Mouse (Mus musculus) CH12.LX (cell line): ENCODE data around the gene Malrd1. TPM values are rescaled to one million over a fixed set of nuclear protein-coding genes. Genes with fewer than 3 reads are reported as not detected.

ENCODE experiments used
- DNase-seq: peaks from one replicate; pipeline ENCODE4 v3.0.0-alpha.2; 2013; ENCODE audit errors: extremely low read depth
- H3K27ac ChIP-seq: 2 replicates; pipeline ENCODE4 v1.5.1; 2012; ENCODE audit warnings: low read depth, mild to moderate bottlenecking, control low read depth, moderate library complexity; ENCODE audit not compliant: insufficient read depth
- H3K27me3 ChIP-seq: replicated peaks from 2 replicates; pipeline ENCODE3; 2012; ENCODE audit warnings: inconsistent platforms
- H3K36me3 ChIP-seq, 2 experiments: replicated peaks in 1 of 2; 2 replicates each; pipeline versions ENCODE3 to v1.6.1; 2012; ENCODE audit warnings: inconsistent platforms in 1 of 2, low read length in 1 of 2, mild to moderate bottlenecking in 1 of 2, mixed read lengths in 1 of 2, moderate library complexity in 1 of 2; ENCODE audit not compliant: control insufficient read depth in 1 of 2, insufficient read depth in 1 of 2
- H3K4me1 ChIP-seq, 2 experiments: 2 replicates each; pipeline ENCODE4 v1.6.1; 2012; ENCODE audit warnings: inconsistent platforms in 1 of 2, moderate library complexity in 1 of 2; ENCODE audit not compliant: insufficient read depth in 2 of 2, control insufficient read depth in 1 of 2
- H3K4me2 ChIP-seq: 2 replicates; pipeline ENCODE4 v1.6.1; 2012; ENCODE audit warnings: low read depth, mild to moderate bottlenecking, control low read depth; ENCODE audit not compliant: poor library complexity, insufficient read depth, severe bottlenecking
- H3K4me3 ChIP-seq, 3 experiments: fragments of 150-350 bp in 1 of 3; sonication (generic) in 1 of 3; replicated peaks in 1 of 3; 2 replicates each; pipeline versions ENCODE3 to v1.5.1; 2011 to 2012; ENCODE audit warnings: low read depth in 2 of 3, low read length in 2 of 3, mild to moderate bottlenecking in 2 of 3, moderate library complexity in 2 of 3, control low read depth in 1 of 3, improper control_type of control experiment in 1 of 3, inconsistent platforms in 1 of 3, mixed read lengths in 1 of 3; ENCODE audit not compliant: poor library complexity in 1 of 3
- H3K79me2 ChIP-seq: replicated peaks from 2 replicates; pipeline ENCODE4 v1.6.1; 2012; ENCODE audit warnings: mild to moderate bottlenecking, moderate library complexity; ENCODE audit not compliant: control insufficient read depth, poor library complexity, insufficient read depth, severe bottlenecking; ENCODE audit errors: extremely low read depth
- H3K9ac ChIP-seq: 2 replicates; pipeline ENCODE4 v1.6.1; 2012; ENCODE audit warnings: low read depth, mild to moderate bottlenecking, control low read depth, moderate library complexity; ENCODE audit not compliant: insufficient read depth
- H3K9me3 ChIP-seq: replicated peaks from 2 replicates; pipeline ENCODE3; 2012; ENCODE audit warnings: low read length, inconsistent platforms, mixed read lengths
- CHD2 ChIP-seq: IDR thresholded peaks from 2 replicates; pipeline ENCODE4 v1.6.1; 2011; ENCODE audit warnings: low read length, improper control_type of control experiment
- CTCF ChIP-seq, 2 experiments: IDR thresholded peaks in 1 of 2; conservative IDR thresholded peaks in 1 of 2; 2 replicates each; pipeline ENCODE4 v1.5.1; 2011 to 2012; ENCODE audit warnings: low read depth in 2 of 2, low read length in 2 of 2, improper control_type of control experiment in 1 of 2, inconsistent platforms in 1 of 2, mild to moderate bottlenecking in 1 of 2, moderate library complexity in 1 of 2
- ELF1 ChIP-seq: IDR thresholded peaks from 2 replicates; pipeline ENCODE4 v1.6.1; 2014; ENCODE audit warnings: low read depth, mild to moderate bottlenecking, inconsistent platforms, low read length, improper control_type of control experiment
- EP300 ChIP-seq: IDR thresholded peaks from 2 replicates; pipeline ENCODE4 v1.6.1; 2011; ENCODE audit warnings: low read length, improper control_type of control experiment
- GABPA ChIP-seq: IDR thresholded peaks from 2 replicates; pipeline ENCODE4 v1.6.1; 2012; ENCODE audit warnings: low read depth, low read length, improper control_type of control experiment, inconsistent platforms; ENCODE audit not compliant: insufficient replicate concordance
- HCFC1 ChIP-seq: IDR thresholded peaks from 2 replicates; pipeline ENCODE4 v1.6.1; 2012; ENCODE audit warnings: low read depth, mild to moderate bottlenecking, inconsistent platforms, low read length, improper control_type of control experiment
- IRF4 ChIP-seq: IDR thresholded peaks from 2 replicates; pipeline ENCODE4 v1.6.1; 2014; ENCODE audit warnings: low read depth, mild to moderate bottlenecking, inconsistent platforms, low read length, improper control_type of control experiment
- JUN ChIP-seq: IDR thresholded peaks from 2 replicates; pipeline ENCODE4 v1.6.1; 2011; ENCODE audit warnings: low read depth, mild to moderate bottlenecking, low read length, improper control_type of control experiment, moderate library complexity; ENCODE audit not compliant: insufficient read depth
- JUND ChIP-seq: conservative IDR thresholded peaks from 2 replicates; pipeline ENCODE4 v1.6.1; 2011; ENCODE audit warnings: low read depth, low read length, improper control_type of control experiment
- KAT2A ChIP-seq: IDR thresholded peaks from 2 replicates; pipeline ENCODE4 v1.6.1; 2012; ENCODE audit warnings: low read length, improper control_type of control experiment, inconsistent platforms; ENCODE audit not compliant: insufficient replicate concordance
- MYC ChIP-seq: IDR thresholded peaks from 2 replicates; pipeline ENCODE4 v1.6.1; 2011; ENCODE audit warnings: low read depth, mild to moderate bottlenecking, improper control_type of control experiment, low read length
- NELFE ChIP-seq: IDR thresholded peaks from 2 replicates; pipeline ENCODE4 v1.6.1; 2011; ENCODE audit warnings: low read depth, low read length, improper control_type of control experiment
- NRF1 ChIP-seq: IDR thresholded peaks from 2 replicates; pipeline ENCODE4 v1.6.1; 2014; ENCODE audit warnings: low read depth, mild to moderate bottlenecking, inconsistent platforms, low read length, improper control_type of control experiment, moderate library complexity
- PAX5 ChIP-seq: IDR thresholded peaks from 2 replicates; pipeline ENCODE4 v1.6.1; 2012; ENCODE audit warnings: low read length, inconsistent platforms, mixed read lengths
- POLR2A ChIP-seq: IDR thresholded peaks from 2 replicates; pipeline ENCODE4 v1.6.1; 2011; ENCODE audit warnings: low read depth, mild to moderate bottlenecking, improper control_type of control experiment, low read length
- SIN3A ChIP-seq: IDR thresholded peaks from 2 replicates; pipeline ENCODE4 v1.6.1; 2012; ENCODE audit warnings: low read length, improper control_type of control experiment, inconsistent platforms
- TBP ChIP-seq: conservative IDR thresholded peaks from 2 replicates; pipeline ENCODE4 v1.6.1; 2011; ENCODE audit warnings: low read depth, low read length, improper control_type of control experiment
- UBTF ChIP-seq: IDR thresholded peaks from 2 replicates; pipeline ENCODE4 v1.6.1; 2012; ENCODE audit warnings: low read depth, mild to moderate bottlenecking, inconsistent platforms, low read length, improper control_type of control experiment, moderate library complexity
- USF1 ChIP-seq: IDR thresholded peaks from 2 replicates; pipeline ENCODE4 v1.6.1; 2014; ENCODE audit warnings: low read depth, mild to moderate bottlenecking, inconsistent platforms, low read length, improper control_type of control experiment
- USF2 ChIP-seq: conservative IDR thresholded peaks from 2 replicates; pipeline ENCODE4 v1.6.1; 2011; ENCODE audit warnings: low read depth, low read length, improper control_type of control experiment
- ZC3H11A ChIP-seq: IDR thresholded peaks from 2 replicates; pipeline ENCODE4 v1.6.1; 2012; ENCODE audit warnings: low read depth, mild to moderate bottlenecking, inconsistent platforms, low read length, improper control_type of control experiment
- ZKSCAN1 ChIP-seq: IDR thresholded peaks from 2 replicates; pipeline ENCODE4 v1.6.1; 2012; ENCODE audit warnings: low read depth, inconsistent platforms, low read length, improper control_type of control experiment, borderline replicate concordance
- ZNF384 ChIP-seq: IDR thresholded peaks from 2 replicates; pipeline ENCODE4 v1.6.1; 2012; ENCODE audit warnings: low read depth, low read length, improper control_type of control experiment, inconsistent platforms
- dilution Hi-C: fragments of 300-500 bp; cut with MboI; formaldehyde crosslinking; loops from 2 replicates; pipeline ENCODE4 v1.14.3; 2020; ENCODE audit warnings: low sequenced_read_pairs; ENCODE audit not compliant: extremely low pct_unique_long_range_greater_than_20kb, extremely low pct_ligation_motif_present
- in situ Hi-C: fragments of 300-500 bp; cut with MboI; formaldehyde crosslinking; loops from 3 replicates; pipeline ENCODE4 v1.14.3; 2019; ENCODE audit warnings: low sequenced_read_pairs, low pct_ligation_motif_present, low pct_unique_long_range_greater_than_20kb, mixed read lengths
- polyA plus RNA-seq: library from polyadenylated mRNA; unstranded; fragments of >175 nt; gene quantifications from 2 replicates; pipeline ENCODE4 v1.2.1, GENCODE M21; 2012; ENCODE audit warnings: low read depth; ENCODE audit not compliant: insufficient read length
- total RNA-seq, 2 experiments: library from RNA; depleted of rRNA; stranded (reverse); fragments of 300-350 nt in 1 of 2; fragments of >200 nt in 1 of 2; gene quantifications; 2 replicates each; pipeline ENCODE4 v1.2.3; 2012 to 2014

Malrd1 gene
- total and polyA plus RNA-seq, 3 experiments = not detected

GRCm38 (mm10) chr2:16032804-16033203 lies 506.5 kb downstream of the Malrd1 start:
- Histone ChIP-seq H3K36me3 (no peaks in the 10 kb centered on the region), H3K9ac (no peak overlapping the region), H3K9me3 (no peaks in the 10 kb centered on the region), H3K4me1 (no peaks in the 10 kb centered on the region), H3K4me3 (no peak overlapping the region), H3K27ac (no peak overlapping the region), H3K27me3 (no peaks in the 10 kb centered on the region), H3K4me2 (no peak overlapping the region), H3K79me2 (no peaks in the 10 kb centered on the region)
- in situ Hi-C loops (no loop called here), dilution Hi-C loops (no loop called here)
- DNase-seq = no peak
- TF ChIP-seq CTCF (conservative IDR thresholded peaks at IDR 0.05 in 1 of 2, IDR thresholded peaks at IDR 0.05 in 1 of 2; ENCODE audit: low read depth in 2 of 2, low read length in 2 of 2) (no peak), HCFC1 (no peak), UBTF (no peak), IRF4 (no peak), JUN (no peak), PAX5 (no peak), USF1 (no peak), NRF1 (no peak), GABPA (no peak)

- in situ Hi-C loops = no loop called here
- Histone ChIP-seq H3K27me3 (no peaks in the 10 kb centered on the region), H3K27ac (no peak overlapping the region), H3K4me2 (no peak overlapping the region), H3K36me3 (no peaks in the 10 kb centered on the region), H3K9ac (no peak overlapping the region), H3K4me1 (0 out of 4 replicates have a peak, but pooled peaks cover 0 to 2% of the 10 kb centered on the region in 2 experiments), H3K4me3 (no peak overlapping the region), H3K79me2 (no peaks in the 10 kb centered on the region), H3K9me3 (no peaks in the 10 kb centered on the region)
- TF ChIP-seq JUND (no peak), NRF1 (no peak), ZKSCAN1 (no peak), GABPA (no peak), ZNF384 (no peak), TBP (no peak), MYC (no peak), KAT2A (no peak), UBTF (no peak), ELF1 (no peak), CTCF (conservative IDR thresholded peaks at IDR 0.05 in 1 of 2, IDR thresholded peaks at IDR 0.05 in 1 of 2; ENCODE audit: low read depth in 2 of 2, low read length in 2 of 2) (no peak), EP300 (no peak), NELFE (no peak), USF2 (no peak), SIN3A (no peak), ZC3H11A (no peak), POLR2A (no peak), CHD2 (no peak)
- dilution Hi-C loops = no loop called here
- DNase-seq = no peak
Measured at GRCm38 (mm10) chr2:16110696-16111095, 584.4 kb downstream of the Malrd1 start.
